Mouse (Mus musculus) small intestine, adult 2 months (tissue): ENCODE results near the gene Sucla2.

ENCODE experiments used
- CTCF ChIP-seq: fragments of 200-500 bp; IDR thresholded peaks from 2 replicates; pipeline ENCODE4 v1.5.1; 2012; ENCODE audit warnings: low read depth, mild to moderate bottlenecking, control low read depth, inconsistent platforms, low read length, moderate library complexity, mixed read lengths; ENCODE audit not compliant: insufficient replicate concordance, insufficient read length; ENCODE audit errors: extremely low read depth
- POLR2A ChIP-seq: fragments of 200-500 bp; IDR thresholded peaks from 2 replicates; pipeline ENCODE4 v1.6.1; 2012; ENCODE audit warnings: low read depth, mild to moderate bottlenecking, control low read depth, inconsistent platforms, low read length, moderate library complexity

DNA sequence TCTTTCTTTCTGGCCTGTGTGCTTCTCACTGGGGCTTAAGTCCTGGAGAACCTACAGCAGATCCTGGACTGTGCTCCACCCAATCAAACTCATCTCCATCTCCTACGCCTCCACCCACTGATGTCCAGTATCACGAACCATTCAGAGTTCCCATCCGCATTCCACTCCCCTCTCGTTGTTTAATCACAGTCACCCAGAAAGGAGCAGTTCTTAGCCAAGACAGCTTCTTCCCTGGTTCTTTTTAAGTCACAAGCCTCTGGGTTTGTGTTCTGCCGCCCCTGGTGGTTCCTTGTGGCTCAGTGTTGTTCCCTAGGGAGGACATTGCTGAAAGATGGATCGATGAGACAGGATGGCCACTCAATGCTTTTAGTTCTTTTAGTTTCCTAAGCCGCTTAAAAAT, 29.4 kb upstream of the Sucla2 start:
- TF ChIP-seq CTCF (no peak), POLR2A (no peak)
